Mouse (Mus musculus) bone marrow, adult 2 months (tissue): Measurements from ENCODE around the gene Pik3c2b.

Experiments used
- CTCF ChIP-seq: fragments of 200-500 bp; IDR thresholded peaks from 2 replicates; pipeline ENCODE4 v1.5.1; 2011; ENCODE audit warnings: low read length, control low read depth; ENCODE audit not compliant: control insufficient read depth, insufficient read depth
- POLR2A ChIP-seq: fragments of 200-500 bp; IDR thresholded peaks from 2 replicates; pipeline ENCODE4 v1.6.1; 2011; ENCODE audit warnings: low read depth, mild to moderate bottlenecking, control low read depth, low read length, borderline replicate concordance; ENCODE audit not compliant: control insufficient read depth

- TF ChIP-seq POLR2A (no peak), CTCF (no peak)
Measured at GRCm38 (mm10) chr1:133070157-133070556, 24.7 kb downstream of the Pik3c2b start.
